Mouse (Mus musculus): Measurements from ENCODE around the gene Elavl2.

The Elavl2 gene

DNA sequence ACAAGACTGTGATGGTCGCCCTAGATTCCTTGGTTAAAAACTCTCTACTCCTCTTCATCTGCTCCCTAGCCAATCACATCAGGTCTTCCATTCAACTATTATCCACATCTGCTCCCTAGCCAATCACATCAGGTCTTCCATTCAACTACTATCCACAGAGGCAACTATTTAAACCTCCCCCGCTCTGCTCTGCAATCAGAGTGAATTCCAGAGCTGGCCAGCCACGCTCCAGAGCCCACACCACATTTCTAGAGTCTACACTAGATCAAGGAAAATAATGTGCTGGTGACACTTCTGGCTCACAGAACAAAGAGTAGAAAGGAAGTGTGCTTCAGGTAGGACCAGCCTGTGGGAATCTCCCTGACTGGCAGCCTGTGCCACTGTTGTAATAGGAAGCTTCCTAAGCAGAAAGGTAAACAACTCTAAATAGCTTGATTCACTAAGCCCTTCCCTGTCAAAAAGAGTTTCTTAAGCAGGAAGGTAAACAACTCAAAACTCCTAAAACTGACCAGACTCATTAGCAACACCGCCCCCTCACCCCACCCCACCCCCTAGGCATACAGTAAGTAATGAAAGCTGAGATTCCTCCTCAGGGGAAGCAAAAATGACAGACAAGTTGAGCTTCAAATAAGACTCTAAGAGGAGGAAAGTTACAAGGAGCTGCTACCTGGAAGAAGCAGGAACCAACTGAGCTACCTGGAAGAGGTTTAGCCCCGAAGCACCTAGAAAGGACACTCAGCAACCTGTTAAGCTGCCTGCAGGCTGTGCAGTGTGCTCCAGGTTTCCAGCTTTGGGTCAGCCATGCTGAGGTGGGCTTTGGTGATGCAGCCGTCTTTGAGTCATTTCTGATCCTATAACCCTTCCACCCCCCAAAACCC is 191.9 kb downstream of the Elavl2 start:
- DNase-seq (ENCODE audit: low read depth) = peak; percentile 37

All from NIH3T3 (cell line).